Mouse (Mus musculus): ENCODE measurements around the gene Pigq.
A peak's percentile ranks its signal among the peaks of the same experiment; 100 is the strongest.

Gene Pigq

GRCm38 (mm10) chr17:25957586-25958051 lies 12.9 kb upstream of the Pigq start:
- DNase-seq (ENCODE audit: low spot score): no peak

- no peak for DNase-seq (ENCODE audit: low spot score)
These were observed 11.9 kb upstream of the Pigq start for GRCm38 (mm10) chr17:25956631-25957030.

DNA sequence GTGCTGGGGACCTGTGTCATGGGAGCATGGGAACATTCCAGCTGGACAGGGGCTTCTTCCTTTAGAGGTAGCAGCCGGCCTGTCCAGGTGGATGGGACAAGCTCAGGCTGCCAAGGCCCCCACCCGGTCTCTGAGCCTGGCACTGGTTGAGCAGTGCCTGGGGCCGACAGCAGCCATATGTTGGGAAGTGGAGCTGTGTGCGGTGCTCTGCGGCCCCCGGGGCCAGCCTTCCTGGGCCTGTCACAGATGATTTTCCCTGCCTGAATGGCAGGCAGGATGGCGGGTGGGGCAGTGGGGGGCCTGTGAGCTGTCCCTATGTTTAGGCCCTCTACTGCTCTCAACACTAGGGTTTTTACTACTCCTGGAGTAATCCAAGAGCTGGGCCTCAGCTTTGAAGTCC lies 11.5 kb upstream of the Pigq start:
- DNase-seq (ENCODE audit: low spot score): no peak

GRCm38 (mm10) chr17:25955736-25956135 lies 11.0 kb upstream of the Pigq start:
- no peak for DNase-seq (ENCODE audit: low spot score)

GRCm38 (mm10) chr17:25954671-25955070 lies 9.9 kb upstream of the Pigq start:
- DNase-seq (ENCODE audit: low spot score): no peak

- no peak for DNase-seq (ENCODE audit: low spot score)
These were observed 8.4 kb upstream of the Pigq start for GRCm38 (mm10) chr17:25953161-25953560.

GRCm38 (mm10) chr17:25951803-25952623 lies 7.3 kb upstream of the Pigq start, which contains the start of gene A930017K11Rik:
TSS of gene A930017K11Rik (minus strand) at chr17:25952565.
- DNase-seq (ENCODE audit: low spot score): no peak

DNA sequence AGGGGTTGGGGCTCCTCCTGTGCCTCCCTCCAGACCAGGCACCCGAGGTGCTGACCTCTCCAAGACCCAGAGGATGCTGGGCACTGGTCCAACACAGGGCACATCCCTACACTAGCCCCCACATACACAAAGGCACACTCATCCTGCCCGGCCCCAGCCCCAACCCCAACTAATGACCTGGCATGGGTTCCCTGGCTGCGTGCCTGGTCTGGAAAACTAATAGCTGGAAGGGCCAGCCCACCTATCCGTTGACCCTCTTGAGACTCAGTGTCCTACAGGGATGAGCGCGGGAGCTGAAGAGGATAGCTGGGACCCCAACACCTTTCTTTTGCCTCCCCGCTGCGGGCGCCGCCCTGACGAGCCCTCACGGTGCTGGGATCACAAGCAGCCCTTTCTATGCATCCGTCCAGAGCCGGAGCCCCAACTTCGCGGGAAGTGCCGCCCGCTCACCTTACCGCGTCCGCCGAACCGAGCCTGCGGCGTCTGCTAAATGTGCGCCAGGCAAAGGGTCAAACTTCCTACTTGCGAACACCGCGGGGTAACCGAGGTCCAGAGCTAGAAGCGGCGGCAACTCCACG lies 6.6 kb upstream of the Pigq start:
- DNase-seq (ENCODE audit: low spot score): no peak

DNA sequence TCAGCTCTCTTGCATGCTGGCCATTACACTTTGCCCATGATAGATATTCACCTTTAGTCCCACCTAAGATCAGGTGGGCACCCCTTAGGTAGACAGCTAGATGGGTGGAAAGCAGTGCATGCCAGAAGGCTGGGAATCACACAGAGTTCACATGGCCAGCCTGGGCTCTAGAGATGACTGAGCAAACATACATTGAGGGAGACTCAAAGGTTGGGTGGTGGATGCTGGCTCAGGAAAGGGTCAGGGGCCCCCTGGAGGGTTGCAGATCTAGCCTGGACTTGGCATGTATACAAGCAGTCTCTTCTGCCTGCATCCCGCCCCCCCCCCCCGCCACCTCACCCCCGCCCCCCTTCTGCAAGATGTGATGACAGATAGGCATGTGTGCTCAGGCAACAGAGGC lies 6.0 kb upstream of the Pigq start:
- DNase-seq (ENCODE audit: low spot score): no peak

GRCm38 (mm10) chr17:25949981-25950380 lies 5.2 kb upstream of the Pigq start:
- DNase-seq (ENCODE audit: low spot score): no peak

DNA sequence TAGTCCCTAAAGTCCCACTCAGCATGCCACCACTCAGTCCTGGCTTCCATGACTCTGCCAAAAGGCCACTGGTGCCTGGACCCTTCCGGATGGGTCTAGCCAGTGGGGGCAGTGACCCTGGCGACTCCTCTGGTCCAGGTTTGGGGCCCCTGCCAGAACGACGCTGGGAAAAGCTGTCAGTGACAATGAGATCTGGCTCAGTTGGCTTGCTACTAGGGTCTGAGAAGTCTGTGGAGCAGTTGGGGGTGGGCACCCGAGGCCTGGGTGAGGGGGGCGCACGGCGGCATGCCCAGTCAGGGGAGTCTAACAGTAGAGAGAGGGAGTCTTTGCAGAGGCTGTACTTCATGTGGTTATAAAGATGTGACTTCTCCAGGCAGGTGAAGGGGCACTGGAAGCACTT lies 3.3 kb upstream of the Pigq start:
- DNase-seq (ENCODE audit: low spot score): no peak

- DNase-seq (ENCODE audit: low spot score): no peak
These were observed 2.8 kb upstream of the Pigq start for GRCm38 (mm10) chr17:25947576-25947975.

DNA sequence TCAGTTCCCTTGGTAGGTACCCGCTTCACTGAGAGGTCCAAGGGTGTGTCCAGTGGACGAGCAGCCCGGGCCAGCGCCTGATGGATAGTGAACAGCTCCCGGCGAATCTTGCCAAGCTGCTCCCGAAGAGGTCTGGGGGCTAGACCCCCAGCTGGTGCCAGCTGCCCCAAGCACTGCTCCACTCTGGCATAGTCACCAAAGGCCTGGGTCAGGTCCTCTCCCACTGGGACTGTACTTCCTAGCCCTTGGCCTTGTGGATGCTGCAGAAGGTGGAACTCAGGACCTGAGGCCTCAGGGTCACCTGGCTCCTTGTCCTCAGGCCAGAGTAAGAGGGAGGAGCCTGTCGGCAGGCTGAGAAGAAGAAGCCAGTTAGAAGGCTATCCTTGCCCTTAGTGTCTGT lies 2.2 kb upstream of the Pigq start:
- no peak for DNase-seq (ENCODE audit: low spot score)

GRCm38 (mm10) chr17:25946349-25946748 lies 1.6 kb upstream of the Pigq start:
- no peak for DNase-seq (ENCODE audit: low spot score)

DNA sequence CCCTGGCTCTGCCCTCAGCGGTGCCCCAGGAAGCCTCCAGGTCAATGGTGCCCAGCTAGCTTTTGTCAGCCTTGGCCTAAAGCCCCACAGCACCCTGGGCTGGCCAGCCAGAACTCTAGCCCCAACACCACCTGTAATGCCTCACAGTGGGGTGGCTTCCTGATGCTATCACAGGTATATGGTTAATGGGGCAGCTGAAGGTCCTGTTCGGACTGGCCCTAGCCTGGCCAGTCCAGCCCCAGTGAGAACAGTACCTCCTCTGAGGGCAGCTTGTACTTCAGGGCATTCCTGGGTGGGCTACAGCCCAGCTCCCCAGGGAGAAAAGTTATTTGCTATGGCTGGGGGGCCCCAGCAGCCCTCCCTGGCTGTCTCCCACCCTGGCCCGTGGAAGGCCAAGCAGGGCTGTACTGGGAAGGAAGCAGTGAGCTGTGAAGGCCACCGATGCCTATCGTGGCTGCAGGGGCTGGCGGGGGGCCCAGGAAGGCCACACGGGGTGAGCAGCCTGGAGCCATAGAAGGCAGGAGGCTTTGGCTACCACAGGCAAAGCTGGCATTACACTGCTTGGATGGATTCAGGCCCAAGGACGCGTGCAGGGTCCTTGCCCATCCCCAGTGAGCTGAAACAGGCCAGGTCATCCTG lies 900 bp upstream of the Pigq start:
- DNase-seq (ENCODE audit: low spot score): no peak

DNA sequence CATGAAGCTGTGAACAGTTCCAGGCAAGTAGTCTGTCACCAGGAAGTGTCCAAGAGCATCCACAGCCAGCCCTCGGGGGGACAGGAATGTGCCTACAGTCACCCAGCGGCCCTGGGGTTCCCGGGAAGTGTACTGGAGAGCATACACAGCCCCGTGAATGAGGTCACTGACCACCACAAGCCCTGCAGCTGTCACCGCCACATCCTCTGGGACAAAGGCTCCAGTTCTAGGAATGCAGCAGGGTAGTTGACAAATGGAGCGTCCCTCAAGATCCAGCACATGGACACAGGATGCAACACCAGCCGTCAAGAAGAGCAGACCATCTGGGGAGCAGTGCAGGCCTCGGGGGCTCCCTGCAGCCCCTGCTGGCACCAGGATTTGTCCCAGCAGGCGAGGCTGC lies 967 bp downstream of the Pigq start:
- no peak for DNase-seq (ENCODE audit: low spot score)

DNA sequence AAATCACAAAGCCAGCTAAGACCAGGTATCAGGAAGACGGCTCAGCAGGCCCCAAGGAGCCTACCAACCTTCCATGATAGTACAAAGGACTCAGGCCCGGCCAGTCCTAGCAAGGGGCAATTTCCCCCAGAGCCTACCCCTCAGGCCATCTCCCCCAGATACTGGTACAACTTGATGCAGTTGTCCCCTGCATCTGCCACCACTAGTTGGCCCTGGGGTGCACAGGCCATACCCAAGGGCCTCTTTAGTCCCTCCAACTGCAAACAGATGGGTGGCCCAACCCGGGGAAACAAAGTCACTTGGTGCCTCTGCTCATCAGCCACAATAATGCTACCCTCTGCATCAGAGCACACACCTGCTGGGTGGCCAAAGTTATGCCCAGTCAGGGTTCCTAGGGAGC lies 1.5 kb downstream of the Pigq start:
- DNase-seq (ENCODE audit: low spot score): no peak

- no peak for DNase-seq (ENCODE audit: low spot score)
These were observed 2.1 kb downstream of the Pigq start for GRCm38 (mm10) chr17:25942597-25943151.

- peak; percentile 72 for DNase-seq (ENCODE audit: low spot score)
These were observed 3.1 kb downstream of the Pigq start for GRCm38 (mm10) chr17:25941511-25942241.

GRCm38 (mm10) chr17:25934526-25934925 lies 10.2 kb downstream of the Pigq start:
- no peak for DNase-seq (ENCODE audit: low spot score)

DNA sequence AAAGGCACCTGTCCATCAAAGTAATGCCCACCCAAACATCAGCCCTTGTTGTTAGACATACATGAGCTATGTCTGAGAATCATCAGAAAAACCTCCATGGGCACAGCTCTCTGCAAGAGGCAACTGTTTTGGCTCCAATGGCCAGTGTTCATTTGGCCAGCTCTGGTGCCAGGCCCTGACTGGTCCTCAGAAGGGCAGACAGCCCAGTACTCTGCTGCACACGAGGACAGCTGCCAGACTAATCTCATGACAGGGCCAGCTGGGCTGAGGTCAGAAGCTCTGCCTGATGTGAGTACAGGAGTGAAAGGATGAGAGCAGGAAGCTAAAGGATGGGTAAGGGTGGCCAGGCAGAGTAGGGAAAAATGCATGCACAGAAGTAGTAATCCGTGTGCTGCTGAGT lies 19.4 kb downstream of the Pigq start:
- no peak for DNase-seq (ENCODE audit: low spot score)

- DNase-seq (ENCODE audit: low spot score): no peak
These were observed 22.6 kb downstream of the Pigq start for GRCm38 (mm10) chr17:25922120-25922519.
